Mouse (Mus musculus): Measurements from ENCODE around the gene Mllt3.

- no peak for TF ChIP-seq CTCF (IDR thresholded peaks at IDR 0.05; ENCODE audit: extremely low read depth, insufficient read depth, insufficient read length, insufficient replicate concordance)
- no peak for TF ChIP-seq POLR2A (IDR thresholded peaks at IDR 0.05; ENCODE audit: low read depth, low read length)
Measured at GRCm38 (mm10) chr4:88019645-88020044, 13.5 kb downstream of the Mllt3 start.
